Mouse (Mus musculus) megakaryocyte, embryonic 14.5 days (primary cell): ENCODE data around the gene Kif3a. TPM values are rescaled to one million over a fixed set of nuclear protein-coding genes. Genes with fewer than 3 reads are reported as not detected.
A peak's percentile ranks its signal among the peaks of the same experiment; 100 is the strongest.

Experiments
- H3K27me3 ChIP-seq: replicated peaks from 2 replicates; pipeline ENCODE3; 2012; ENCODE audit warnings: inconsistent platforms
- H3K36me3 ChIP-seq: replicated peaks from 2 replicates; pipeline ENCODE3; 2012; ENCODE audit warnings: low read length, inconsistent platforms, mixed read lengths
- H3K4me1 ChIP-seq: 2 replicates; pipeline ENCODE4 v1.6.1; 2012; ENCODE audit warnings: inconsistent platforms
- H3K4me3 ChIP-seq: replicated peaks from 2 replicates; pipeline ENCODE3; 2012; ENCODE audit warnings: moderate library complexity, mild to moderate bottlenecking, inconsistent platforms
- H3K9me3 ChIP-seq: 2 replicates; pipeline ENCODE4 v1.6.1; 2012; ENCODE audit warnings: inconsistent platforms
- FLI1 ChIP-seq: IDR thresholded peaks from 2 replicates; pipeline ENCODE4 v1.6.1; 2012; ENCODE audit warnings: low read length, inconsistent platforms, mixed read lengths
- GATA1 ChIP-seq: IDR thresholded peaks from 3 replicates; pipeline ENCODE4 v1.6.1; 2012; ENCODE audit warnings: mixed read lengths, low read length, inconsistent platforms, borderline replicate concordance
- polyA plus RNA-seq: library from polyadenylated mRNA; stranded (reverse); fragments of >175 nt; gene quantifications from 2 replicates; pipeline ENCODE4 v1.2.3, GENCODE M21; 2012; ENCODE audit warnings: low replicate concordance; ENCODE audit not compliant: insufficient read depth

Gene Kif3a
- polyA plus RNA-seq, 1 experiment, result 5.8 TPM

DNA sequence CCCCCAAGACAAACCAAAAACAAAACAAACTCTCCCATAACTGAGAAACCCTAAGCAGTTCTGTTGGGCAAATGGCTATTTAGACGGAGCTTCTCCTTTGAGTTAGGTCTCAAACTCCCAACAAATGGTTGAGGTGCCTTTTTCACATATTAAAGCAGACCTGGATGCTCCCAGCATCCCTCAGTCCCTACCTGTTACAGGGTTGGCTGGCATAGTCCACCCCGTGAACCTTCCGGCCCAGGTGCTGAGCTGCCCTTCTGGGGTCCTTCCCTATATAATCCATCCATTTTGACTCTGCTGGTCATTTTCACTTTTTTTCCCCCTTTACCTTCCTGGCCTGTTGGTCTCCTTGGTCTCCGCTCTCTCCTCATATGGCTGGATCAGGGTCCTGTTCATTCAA lies 533 bp upstream of the Kif3a start:
- Histone ChIP-seq H3K4me1 (peaks cover 35% of the 10 kb centered on the region), H3K4me3 (peak overlapping the region; percentile 99), H3K36me3 (peaks cover 13% of the 10 kb centered on the region), H3K9me3 (peaks cover 14% of the 10 kb centered on the region), H3K27me3 (no peaks in the 10 kb centered on the region)
- TF ChIP-seq GATA1, result no peak
- TF ChIP-seq FLI1, result no peak

- TF ChIP-seq GATA1, result no peak
- TF ChIP-seq FLI1, result no peak
- Histone ChIP-seq H3K36me3 (peaks cover 59% of the 10 kb centered on the region), H3K9me3 (no peaks in the 10 kb centered on the region), H3K27me3 (no peaks in the 10 kb centered on the region), H3K4me1 (peaks cover 16% of the 10 kb centered on the region), H3K4me3 (no peak overlapping the region)
Observed at GRCm38 (mm10) chr11:53580562-53580961, 13.4 kb downstream of the Kif3a start.

GRCm38 (mm10) chr11:53583151-53583550 lies 16.0 kb downstream of the Kif3a start:
- no peak for TF ChIP-seq GATA1
- H3K4me3 ChIP-seq, result no peak overlapping the region
- no peaks in the 10 kb centered on the region for H3K9me3 ChIP-seq
- H3K27me3 ChIP-seq, result no peaks in the 10 kb centered on the region
- H3K36me3 ChIP-seq, result peaks cover 67% of the 10 kb centered on the region
- peaks cover 18% of the 10 kb centered on the region for H3K4me1 ChIP-seq

- Histone ChIP-seq H3K27me3 (no peaks in the 10 kb centered on the region), H3K4me1 (peaks cover 21% of the 10 kb centered on the region), H3K36me3 (peaks cover 71% of the 10 kb centered on the region), H3K4me3 (no peak overlapping the region), H3K9me3 (no peaks in the 10 kb centered on the region)
- no peak for TF ChIP-seq GATA1
- TF ChIP-seq FLI1, result no peak
Observed at GRCm38 (mm10) chr11:53584849-53585248, 17.7 kb downstream of the Kif3a start.

DNA sequence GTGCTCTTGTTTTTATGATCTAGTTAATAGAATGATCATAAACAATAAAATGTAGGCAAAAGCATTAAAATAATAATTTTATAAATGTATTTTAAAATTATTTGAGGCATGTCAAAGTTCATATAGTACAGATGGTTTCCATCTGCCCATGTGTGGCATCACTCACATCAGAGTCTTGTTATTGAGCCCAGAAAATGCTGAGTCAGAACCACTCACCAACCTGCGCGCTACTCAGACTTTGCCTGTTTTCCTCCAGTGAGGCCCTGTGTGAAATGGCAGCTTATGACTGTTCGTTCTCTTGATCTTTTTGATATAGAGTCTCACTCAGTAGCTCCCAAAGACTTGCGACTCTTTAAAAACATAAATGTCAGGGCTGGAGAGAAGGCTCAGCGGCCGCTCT lies 18.3 kb downstream of the Kif3a start:
- TF ChIP-seq FLI1 (no peak), GATA1 (no peak)
- Histone ChIP-seq H3K27me3 (no peaks in the 10 kb centered on the region), H3K4me3 (no peak overlapping the region), H3K9me3 (no peaks in the 10 kb centered on the region), H3K36me3 (peaks cover 67% of the 10 kb centered on the region), H3K4me1 (peaks cover 27% of the 10 kb centered on the region)

GRCm38 (mm10) chr11:53588279-53588678 lies 21.1 kb downstream of the Kif3a start:
- peaks cover 63% of the 10 kb centered on the region for H3K36me3 ChIP-seq
- H3K4me1 ChIP-seq, result peaks cover 50% of the 10 kb centered on the region
- no peaks in the 10 kb centered on the region for H3K9me3 ChIP-seq
- TF ChIP-seq FLI1 (no peak), GATA1 (no peak)
- H3K27me3 ChIP-seq, result no peaks in the 10 kb centered on the region
- H3K4me3 ChIP-seq, result no peak overlapping the region

DNA sequence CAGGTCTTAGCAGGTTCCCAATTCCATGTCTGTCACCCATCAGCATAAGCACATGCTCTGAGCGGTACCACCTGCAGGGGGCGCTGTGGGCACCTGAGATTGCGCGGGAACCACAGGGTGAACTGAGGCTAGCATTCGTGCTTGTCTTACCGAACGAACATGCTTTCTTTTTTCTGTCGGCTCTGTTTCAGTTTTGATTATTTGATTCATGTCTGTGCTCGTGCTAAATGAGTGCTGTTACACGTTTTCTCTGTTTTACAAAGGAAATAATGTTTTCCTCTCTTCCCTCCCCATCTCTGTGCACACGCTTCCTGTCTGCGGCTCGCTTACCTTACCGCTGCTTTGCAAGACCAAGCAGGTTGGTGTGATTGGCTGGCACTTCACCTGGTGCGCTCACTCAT lies 23.2 kb downstream of the Kif3a start:
- H3K4me1 ChIP-seq, result peaks cover 47% of the 10 kb centered on the region
- no peaks in the 10 kb centered on the region for H3K27me3 ChIP-seq
- TF ChIP-seq GATA1 (no peak), FLI1 (no peak)
- H3K36me3 ChIP-seq, result peaks cover 65% of the 10 kb centered on the region
- peak overlapping the region; percentile 89 for H3K4me3 ChIP-seq
- H3K9me3 ChIP-seq, result peaks cover 3% of the 10 kb centered on the region; the same call in 1 of the 2 replicates

DNA sequence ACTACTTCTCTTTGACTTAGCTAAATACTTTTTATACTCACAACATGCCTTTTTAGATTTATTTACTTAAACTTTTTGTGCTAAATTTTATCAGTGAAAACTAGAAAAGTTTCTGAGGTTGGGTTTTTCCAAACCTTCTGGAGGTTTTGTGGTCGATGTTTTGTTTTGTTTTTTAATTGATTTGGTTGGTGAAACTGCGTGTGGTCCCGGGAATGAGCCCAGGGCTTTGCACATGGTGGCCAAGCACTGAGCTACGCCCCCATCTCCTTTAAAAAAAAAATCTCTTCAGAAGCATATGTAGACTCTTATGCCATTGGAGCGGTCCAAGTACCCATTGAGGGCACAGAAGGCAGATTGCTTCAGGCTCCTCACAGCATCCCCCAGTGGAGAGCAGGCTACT lies 23.9 kb downstream of the Kif3a start:
- peaks cover 3% of the 10 kb centered on the region; the same call in 1 of the 2 replicates for H3K9me3 ChIP-seq

GRCm38 (mm10) chr11:53604983-53605382 lies 37.8 kb downstream of the Kif3a start:
- H3K4me1 ChIP-seq, result peaks cover 46% of the 10 kb centered on the region
- H3K36me3 ChIP-seq, result peaks cover 27% of the 10 kb centered on the region

More for the DNA sequence above, 23.9 kb downstream of the Kif3a start:
- H3K36me3 ChIP-seq, result peaks cover 69% of the 10 kb centered on the region
- peaks cover 43% of the 10 kb centered on the region for H3K4me1 ChIP-seq
- no peaks in the 10 kb centered on the region for H3K27me3 ChIP-seq
- TF ChIP-seq FLI1 (no peak), GATA1 (no peak)
- no peak overlapping the region for H3K4me3 ChIP-seq

DNA sequence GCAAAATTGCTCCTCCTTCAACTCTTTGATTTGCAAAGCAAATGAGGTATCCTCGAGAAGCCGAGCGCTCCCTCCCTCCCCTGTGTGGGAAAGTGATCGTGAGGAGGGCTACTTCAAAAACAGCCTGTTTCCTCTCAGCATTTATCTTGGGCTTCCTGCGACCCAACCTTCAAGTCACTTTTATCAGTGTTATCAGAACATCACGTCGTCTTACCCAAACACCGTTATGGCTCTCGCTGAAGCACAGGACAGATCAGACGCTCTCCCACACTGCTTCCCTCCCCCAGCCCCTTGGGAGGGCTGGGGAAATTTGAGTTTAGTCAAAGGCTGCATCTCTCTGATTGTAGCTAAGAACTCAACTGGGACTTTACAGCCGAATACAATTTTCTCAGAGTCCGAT lies 38.4 kb downstream of the Kif3a start:
- H3K4me3 ChIP-seq, result peak overlapping the region; percentile 34
- peaks cover 50% of the 10 kb centered on the region for H3K4me1 ChIP-seq
- H3K27me3 ChIP-seq, result peaks cover 5% of the 10 kb centered on the region
- TF ChIP-seq GATA1, result no peak
- no peak for TF ChIP-seq FLI1
- peaks cover 21% of the 10 kb centered on the region for H3K36me3 ChIP-seq
- H3K9me3 ChIP-seq, result no peaks in the 10 kb centered on the region

More at GRCm38 (mm10) chr11:53604983-53605382, 37.8 kb downstream of the Kif3a start:
- no peak for TF ChIP-seq GATA1
- no peak for TF ChIP-seq FLI1
- H3K9me3 ChIP-seq, result no peaks in the 10 kb centered on the region
- H3K27me3 ChIP-seq, result peaks cover 5% of the 10 kb centered on the region
- H3K4me3 ChIP-seq, result no peak overlapping the region

GRCm38 (mm10) chr11:53609231-53609630 lies 42.1 kb downstream of the Kif3a start:
- peak overlapping the region; percentile 60 for H3K4me3 ChIP-seq
- peaks cover 5% of the 10 kb centered on the region for H3K27me3 ChIP-seq
- H3K9me3 ChIP-seq, result peaks cover 5% of the 10 kb centered on the region
- peaks cover 11% of the 10 kb centered on the region for H3K36me3 ChIP-seq
- TF ChIP-seq GATA1 (no peak), FLI1 (no peak)
- peaks cover 51% of the 10 kb centered on the region for H3K4me1 ChIP-seq
